In genomic region chr10:77506961-77507577, GRCm38 (mm10) we compare ENCODE assay signal across 12 mouse cellular contexts. TPM values are rescaled to one million over a fixed set of nuclear protein-coding genes. Genes with fewer than 3 reads are reported as not detected.
A peak's percentile ranks its signal among the peaks of the same experiment; 100 is the strongest.
DNase-seq lines count a peak whose midpoint lies in the region; ATAC-seq and TF ChIP-seq lines count a peak whose summit lies in the region.
"Had no signal": no experiment of that assay in that cellular context is flagged by ENCODE, and none has a peak within 500 bp of the region (broad histone marks: within the 10 kb centered on the region; RNA-seq: fewer than 3 reads in every experiment).

No protein-coding gene starts in this region.

- no peak overlapping the region for H3K4me2 ChIP-seq in midbrain, postnatal 0 days (ENCODE audit: low read depth, low read length, poor library complexity, severe bottlenecking)
- no peak overlapping the region for H3K4me2 ChIP-seq in midbrain, embryonic 11.5 days
- H3K4me2 ChIP-seq: lung, embryonic 15.5 days; neural tube, embryonic 13.5 days had no signal

- peaks cover 39% of the 10 kb centered on the region for H3K36me3 ChIP-seq in midbrain, postnatal 0 days (ENCODE audit: insufficient read depth, low read length)
- peaks cover 4% of the 10 kb centered on the region; the same call in 1 of the 2 replicates for H3K36me3 ChIP-seq in midbrain, embryonic 11.5 days (ENCODE audit: control insufficient read depth, insufficient read depth, low read length)

- no peaks in the 10 kb centered on the region for H3K4me1 ChIP-seq in midbrain, postnatal 0 days (ENCODE audit: insufficient read depth, low read length)
- no peaks in the 10 kb centered on the region for H3K4me1 ChIP-seq in midbrain, embryonic 11.5 days (ENCODE audit: control insufficient read depth, insufficient read depth, low read length)

- DNase-seq in gastrocnemius, adult 18-20 months (ENCODE audit: low spot score), result peak; percentile 83
- DNase-seq in gastrocnemius, postnatal 10 days, result no peak
- DNase-seq in midbrain, postnatal 0 days (ENCODE audit: low spot score), result peak; percentile 65
- no peak for DNase-seq in midbrain, embryonic 11.5 days (ENCODE audit: low spot score, missing footprints)
- DNase-seq in kidney, adult 8-10 months, result peak; percentile 81 to 83
- DNase-seq in skeletal muscle tissue, adult 2 months (ENCODE audit: low read depth, low spot score), result peak; percentile 86
- no peak for DNase-seq in urinary bladder, postnatal 36 days (ENCODE audit: low spot score in 2 of 2)
- DNase-seq in right cerebral cortex, postnatal 4 days, result no peak

- no peaks in the 10 kb centered on the region for H3K9me3 ChIP-seq in midbrain, postnatal 0 days (ENCODE audit: low read length)
- H3K9me3 ChIP-seq in midbrain, embryonic 11.5 days (ENCODE audit: control insufficient read depth, low read length), result no peaks in the 10 kb centered on the region
- H3K9me3 ChIP-seq: lung, embryonic 15.5 days; neural tube, embryonic 13.5 days had no signal

- 90% methylated on average over 13 of the region's 13 CpGs for WGBS in midbrain, postnatal 0 days
- 91% methylated on average over 13 of the region's 13 CpGs for WGBS in midbrain, embryonic 11.5 days

- H3K27me3 ChIP-seq in midbrain, postnatal 0 days (ENCODE audit: insufficient read depth, low read length), result no peaks in the 10 kb centered on the region
- H3K27me3 ChIP-seq in midbrain, embryonic 11.5 days (ENCODE audit: control insufficient read depth, insufficient read depth, low read length), result no peaks in the 10 kb centered on the region
- H3K27me3 ChIP-seq: lung, embryonic 15.5 days; neural tube, embryonic 13.5 days had no signal

- H3K9ac ChIP-seq in midbrain, postnatal 0 days (replicated peaks; ENCODE audit: low read length, poor library complexity, severe bottlenecking), result no peak overlapping the region
- H3K9ac ChIP-seq in midbrain, embryonic 11.5 days (ENCODE audit: low read length), result no peak overlapping the region
- H3K9ac ChIP-seq: lung, embryonic 15.5 days; neural tube, embryonic 13.5 days had no signal

- ATAC-seq in midbrain, postnatal 0 days (ENCODE audit: low FRiP score), result no peak; the same call in 1 of the 2 replicates
- no peak for ATAC-seq in midbrain, embryonic 11.5 days (ENCODE audit: low FRiP score)
- ATAC-seq: CD4-positive, CD25-positive, alpha-beta regulatory T cell, adult 4 months; intestine, embryonic 16.5 days had no signal

- H3K27ac ChIP-seq in midbrain, postnatal 0 days (ENCODE audit: low read depth, low read length), result no peak overlapping the region
- no peak overlapping the region for H3K27ac ChIP-seq in midbrain, embryonic 11.5 days (ENCODE audit: low read depth, low read length)
- H3K27ac ChIP-seq: lung, embryonic 15.5 days; neural tube, embryonic 13.5 days had no signal

- H3K4me3 ChIP-seq in midbrain, postnatal 0 days (ENCODE audit: low read depth, low read length), result no peak overlapping the region
- H3K4me3 ChIP-seq in midbrain, embryonic 11.5 days (ENCODE audit: low read depth, low read length), result no peak overlapping the region
- H3K4me3 ChIP-seq: lung, embryonic 15.5 days; neural tube, embryonic 13.5 days had no signal

- TF ChIP-seq CTCF in midbrain, postnatal 0 days (IDR thresholded peaks at IDR 0.05), result no peak

RNA-seq across cellular contexts. Expression of gene Fam207a, which starts 8.5 kb away (rescaled TPM):
- total RNA-seq in gastrocnemius, adult 18-20 months (2021), result 1 to 10 TPM; 6.9 to 8.7 TPM
- 10 to 100 TPM in 1 of 2 experiments, 1 to 10 TPM in 1; 9.9 to 10.4 TPM for total RNA-seq in gastrocnemius, postnatal 10 days (2021)
- total RNA-seq in midbrain, postnatal 0 days (2014; rRNA removed), result 47.1 and 49.2 TPM in 2 replicates
- polyA plus RNA-seq in midbrain, postnatal 0 days (2015; fragmentation: Nextera tagmentation; extraction: Ambion mirVana), result 32.7 and 34.9 TPM in 2 replicates
- 38.7 and 42.2 TPM in 2 replicates for polyA plus RNA-seq in midbrain, embryonic 11.5 days (2014; fragmentation: Nextera tagmentation; extraction: Ambion mirVana)

RNA-seq across cellular contexts. Expression of gene Itgb2, which starts 23.0 kb away (rescaled TPM):
- total RNA-seq in gastrocnemius, adult 18-20 months (2021), result 1 to 10 TPM; 1.4 to 1.7 TPM
- 1 to 10 TPM; 2.1 to 4.5 TPM for total RNA-seq in gastrocnemius, postnatal 10 days (2021)
- 0.55 and 1.7 TPM in 2 replicates for total RNA-seq in midbrain, postnatal 0 days (2014; rRNA removed)
- polyA plus RNA-seq in midbrain, postnatal 0 days (2015; fragmentation: Nextera tagmentation; extraction: Ambion mirVana), result 0.69 and 1.2 TPM in 2 replicates
- 0.57 and 0.59 TPM in 2 replicates for polyA plus RNA-seq in midbrain, embryonic 11.5 days (2014; fragmentation: Nextera tagmentation; extraction: Ambion mirVana)

Comparison
In these comparisons a context has a peak if more than half of its experiments do, and no peak if none do; other contexts are left out.
1. DNase-seq: peak in gastrocnemius, adult 18-20 months (single experiment), midbrain, postnatal 0 days (single experiment), kidney, adult 8-10 months (2 of 2) and skeletal muscle tissue, adult 2 months (single experiment); none in gastrocnemius, postnatal 10 days (single experiment), midbrain, embryonic 11.5 days (single experiment), urinary bladder, postnatal 36 days (0 of 2) and right cerebral cortex, postnatal 4 days (single experiment).